In the genomic region with DNA sequence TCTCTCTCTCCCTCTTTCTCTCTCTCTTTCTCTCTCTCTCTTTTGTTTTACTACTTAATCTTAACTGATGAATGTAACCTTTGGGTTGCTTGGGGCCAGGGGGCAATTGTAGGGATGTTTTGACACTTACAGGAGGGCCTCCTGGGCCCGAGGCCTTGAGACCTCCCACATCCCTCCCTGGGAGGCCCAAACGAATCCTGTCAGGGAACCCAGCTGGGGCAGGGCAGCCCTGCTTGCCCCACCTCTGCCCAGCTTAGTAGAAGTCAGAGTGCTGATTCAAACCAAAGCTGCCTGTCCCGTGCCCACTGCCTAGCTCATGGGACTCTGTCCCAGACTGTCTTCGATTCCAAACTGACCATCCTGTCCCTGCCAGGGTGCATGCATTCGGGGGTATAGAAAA, we compare ENCODE assay signal across 17 mouse cellular contexts. TPM values are rescaled to one million over a fixed set of nuclear protein-coding genes. Genes with fewer than 3 reads are reported as not detected.
DNase-seq lines count a peak whose midpoint lies in the region; ATAC-seq and TF ChIP-seq lines count a peak whose summit lies in the region.
"Had no signal": no experiment of that assay in that cellular context is flagged by ENCODE, and none has a peak within 500 bp of the region (broad histone marks: within the 10 kb centered on the region; RNA-seq: fewer than 3 reads in every experiment).

No protein-coding gene starts in this region.

- H3K9me3 ChIP-seq in heart, embryonic 12.5 days (replicated peaks): no peaks in the 10 kb centered on the region
- H3K9me3 ChIP-seq in limb, embryonic 12.5 days: no peaks in the 10 kb centered on the region
- H3K9me3 ChIP-seq: hindbrain, embryonic 15.5 days; stomach, embryonic 15.5 days had no signal

- DNase-seq in cerebellum, adult 2 months: no peak
- DNase-seq in cerebellum, postnatal 36 days: no peak
- no peak for DNase-seq in heart, postnatal 25 days (ENCODE audit: low spot score)
- peak; percentile 26 for DNase-seq in kidney, postnatal 10 days
- DNase-seq in kidney, adult 9 months: no peak
- no peak for DNase-seq in adrenal gland, adult 18-20 months (ENCODE audit: low spot score in 2 of 2)
- DNase-seq: gastrocnemius, postnatal 14 days; kidney, adult 2 months; lung, adult 18-20 months; retina, postnatal 1 day had no signal

- ATAC-seq in heart, embryonic 12.5 days (ENCODE audit: insufficient number of reproducible peaks, low FRiP score): no peak
- ATAC-seq in limb, embryonic 12.5 days (ENCODE audit: insufficient number of reproducible peaks, insufficient read depth, low FRiP score, low TSS enrichment, low read depth): no peak

- no peak overlapping the region for H3K4me2 ChIP-seq in heart, embryonic 12.5 days
- no peak overlapping the region for H3K4me2 ChIP-seq in limb, embryonic 12.5 days

- H3K9ac ChIP-seq in heart, embryonic 12.5 days: 0 out of 2 replicates have a peak overlapping the region, but pooled peaks have one; percentile 33
- no peak overlapping the region for H3K9ac ChIP-seq in limb, embryonic 12.5 days (replicated peaks)
- H3K9ac ChIP-seq: stomach, embryonic 15.5 days had no signal

- H3K4me1 ChIP-seq in cerebellum, adult 2 months (ENCODE audit: control insufficient read depth, insufficient read depth, low read length): peaks cover 62% of the 10 kb centered on the region
- peaks cover 61% of the 10 kb centered on the region for H3K4me1 ChIP-seq in heart, embryonic 12.5 days (replicated peaks)
- peaks cover 41% of the 10 kb centered on the region for H3K4me1 ChIP-seq in limb, embryonic 12.5 days (replicated peaks)

- WGBS in cerebellum, adult 2 months: 33% methylated on average over 5 of the region's 5 CpGs
- 46% methylated on average over 5 of the region's 5 CpGs for WGBS in heart, embryonic 12.5 days
- 42% methylated on average over 5 of the region's 5 CpGs for WGBS in limb, embryonic 12.5 days

- H3K27ac ChIP-seq in cerebellum, adult 2 months (ENCODE audit: insufficient read depth, low read length): 0 out of 2 replicates have a peak overlapping the region, but pooled peaks have one; percentile 5
- H3K27ac ChIP-seq in heart, embryonic 12.5 days (ENCODE audit: poor library complexity, severe bottlenecking): no peak overlapping the region
- peak overlapping the region; percentile 66 for H3K27ac ChIP-seq in limb, embryonic 12.5 days
- H3K27ac ChIP-seq: stomach, embryonic 15.5 days had no signal

- no peaks in the 10 kb centered on the region for H3K27me3 ChIP-seq in cerebellum, adult 2 months (ENCODE audit: control insufficient read depth, insufficient read depth, low read length)
- H3K27me3 ChIP-seq in heart, embryonic 12.5 days (replicated peaks): no peaks in the 10 kb centered on the region
- H3K27me3 ChIP-seq in limb, embryonic 12.5 days: 0 out of 2 replicates have a peak, but pooled peaks cover 4% of the 10 kb centered on the region
- H3K27me3 ChIP-seq: hindbrain, embryonic 15.5 days; stomach, embryonic 15.5 days had no signal

- H3K4me3 ChIP-seq in cerebellum, adult 2 months (replicated peaks; ENCODE audit: insufficient read depth, low read depth, low read length): no peak overlapping the region
- H3K4me3 ChIP-seq in heart, embryonic 12.5 days: no peak overlapping the region
- H3K4me3 ChIP-seq in limb, embryonic 12.5 days (replicated peaks): no peak overlapping the region
- H3K4me3 ChIP-seq: hindbrain, embryonic 15.5 days; megakaryocyte, embryonic 14.5 days had no signal

- intact Hi-C loops in heart, postnatal 25 days (cut with DNase I): no loop called here

- no peak for TF ChIP-seq CTCF in cerebellum, adult 2 months (IDR thresholded peaks at IDR 0.05; ENCODE audit: borderline replicate concordance, insufficient read depth, low read depth, low read length)

- no peak for TF ChIP-seq POLR2A in cerebellum, adult 2 months (IDR thresholded peaks at IDR 0.05; ENCODE audit: borderline replicate concordance, insufficient read depth, low read length)

- H3K36me3 ChIP-seq in heart, embryonic 12.5 days: peaks cover 6% of the 10 kb centered on the region; the same call in 1 of the 2 replicates
- peaks cover 17% of the 10 kb centered on the region for H3K36me3 ChIP-seq in limb, embryonic 12.5 days
- H3K36me3 ChIP-seq: stomach, embryonic 15.5 days had no signal

RNA-seq across cellular contexts. Expression of a gene that starts 17.4 kb away (rescaled TPM):
- polyA plus RNA-seq in cerebellum, adult 2 months (2012; rRNA removed): 207 and 239 TPM in 2 replicates
- 9.1 and 10.0 TPM in 2 replicates for polyA plus RNA-seq in heart, embryonic 12.5 days (2016; fragmentation: Nextera tagmentation; extraction: Ambion mirVana)
- total RNA-seq in heart, postnatal 25 days (2021): 1 to 10 TPM; 3.8 to 4.1 TPM
- polyA plus RNA-seq in limb, embryonic 12.5 days (2016; fragmentation: Nextera tagmentation; extraction: Ambion mirVana): 20.9 and 22.2 TPM in 2 replicates
- 1 to 10 TPM; 1.9 to 5.5 TPM for total RNA-seq in adrenal gland, adult 18-20 months (2021)
- total RNA-seq: CH12.LX had no signal

RNA-seq across cellular contexts. Expression of a gene that starts 40.9 kb away (rescaled TPM):
- polyA plus RNA-seq in cerebellum, adult 2 months (2012; rRNA removed): 6.4 and 7.9 TPM in 2 replicates
- 69.9 and 72.1 TPM in 2 replicates for polyA plus RNA-seq in heart, embryonic 12.5 days (2016; fragmentation: Nextera tagmentation; extraction: Ambion mirVana)
- 10 to 100 TPM; 27.4 to 29.2 TPM for total RNA-seq in heart, postnatal 25 days (2021)
- 117 and 118 TPM in 2 replicates for polyA plus RNA-seq in limb, embryonic 12.5 days (2016; fragmentation: Nextera tagmentation; extraction: Ambion mirVana)
- 10 to 100 TPM; 12.0 to 16.4 TPM for total RNA-seq in adrenal gland, adult 18-20 months (2021)
- total RNA-seq: CH12.LX had no signal

RNA-seq across cellular contexts. Expression of a gene that starts 57.1 kb away (rescaled TPM):
- 6.8 and 9.6 TPM in 2 replicates for polyA plus RNA-seq in cerebellum, adult 2 months (2012; rRNA removed)
- not detected in 2 replicates for polyA plus RNA-seq in heart, embryonic 12.5 days (2016; fragmentation: Nextera tagmentation; extraction: Ambion mirVana)
- 10 to 100 TPM; 11.6 to 17.6 TPM for total RNA-seq in heart, postnatal 25 days (2021)
- not detected in 2 replicates for polyA plus RNA-seq in limb, embryonic 12.5 days (2016; fragmentation: Nextera tagmentation; extraction: Ambion mirVana)
- total RNA-seq in adrenal gland, adult 18-20 months (2021): 1 to 10 TPM; 1.2 to 4.1 TPM
- total RNA-seq: CH12.LX had no signal
- polyA plus RNA-seq: small intestine, adult 2 months had no signal
